Mouse (Mus musculus) hindbrain, embryonic 14.5 days (tissue): Measurements from ENCODE around the gene Tra2b. TPM values are rescaled to one million over a fixed set of nuclear protein-coding genes. Genes with fewer than 3 reads are reported as not detected.
"Not testable (repeated sequence)": the region's sequence is repeated elsewhere in the genome, so short reads cannot be mapped to it uniquely, and the experiment has no call there.

ENCODE experiments used
- ATAC-seq: fragments of 200-750 bp; cut with Nextera tagmentation; 2 replicates; pipeline ENCODE4 v1.8.0; 2017; ENCODE audit warnings: moderate number of reproducible peaks, mild to moderate bottlenecking, moderate TSS enrichment, moderate library complexity; ENCODE audit not compliant: low FRiP score
- DNase-seq: peaks from one replicate; pipeline ENCODE4 v3.0.0-alpha.2; 2015; ENCODE audit warnings: low spot score
- H3K27ac ChIP-seq: fragments of 300-500 bp; sonication (generic); 2 replicates; pipeline ENCODE4 v1.5.1; 2014; ENCODE audit warnings: mild to moderate bottlenecking, moderate library complexity
- H3K27me3 ChIP-seq: fragments of 300-500 bp; sonication (generic); 2 replicates; pipeline ENCODE4 v1.6.1; 2014; ENCODE audit warnings: mild to moderate bottlenecking, low read length, mixed read lengths; ENCODE audit not compliant: control insufficient read depth, insufficient read depth
- H3K36me3 ChIP-seq: fragments of 300-500 bp; sonication (generic); replicated peaks from 2 replicates; pipeline ENCODE4 v1.6.1; 2014; ENCODE audit not compliant: control insufficient read depth, insufficient read depth
- H3K4me1 ChIP-seq: fragments of 300-500 bp; sonication (generic); replicated peaks from 2 replicates; pipeline ENCODE4 v1.6.1; 2014; ENCODE audit warnings: antibody characterized with exemption, low read length, mixed read lengths; ENCODE audit not compliant: control insufficient read depth, insufficient read depth
- H3K4me2 ChIP-seq: fragments of 300-500 bp; sonication (generic); replicated peaks from 2 replicates; pipeline ENCODE4 v1.6.1; 2014; ENCODE audit warnings: mild to moderate bottlenecking, moderate library complexity
- H3K4me3 ChIP-seq: fragments of 300-500 bp; sonication (generic); replicated peaks from 2 replicates; pipeline ENCODE4 v1.5.1; 2014; ENCODE audit warnings: mild to moderate bottlenecking, low read length
- H3K9ac ChIP-seq: fragments of 300-500 bp; sonication (generic); 2 replicates; pipeline ENCODE4 v1.6.1; 2014
- H3K9me3 ChIP-seq: fragments of 300-500 bp; sonication (generic); 2 replicates; pipeline ENCODE4 v1.6.1; 2016; ENCODE audit warnings: low read length; ENCODE audit not compliant: control insufficient read depth
- WGBS: fragments of 180-500 bp; shearing (Covaris S2); extraction: QIAGEN DNeasy Blood & Tissue Kit; methylation state at CpG from one replicate; pipeline ENCODE4 v1.1.7; 2014; 5-methylcytosine and 5-hydroxymethylcytosine counted together
- polyA plus RNA-seq: library from polyadenylated mRNA; unstranded; fragments of >200 nt; fragmentation: Nextera tagmentation; extraction: Ambion mirVana; gene quantifications from 2 replicates; pipeline ENCODE4 v1.2.1, GENCODE M21; 2014

Gene Tra2b
- polyA plus RNA-seq, 1 experiment from 2014 or later: 222 TPM

- WGBS: 85% methylated on average over 6 of the region's 6 CpGs
- DNase-seq, H3K27ac ChIP-seq, H3K27me3 ChIP-seq, H3K4me2 ChIP-seq, H3K9ac ChIP-seq, H3K9me3 ChIP-seq, ATAC-seq, H3K4me3 ChIP-seq: not testable (repeated sequence)
- Histone ChIP-seq H3K4me1 (peaks cover 16% of the 10 kb centered on the region), H3K36me3 (peaks cover 68% of the 10 kb centered on the region)
Measured at GRCm38 (mm10) chr16:22252255-22252654, 13.6 kb downstream of the Tra2b start.

GRCm38 (mm10) chr16:22250307-22250706 is 15.5 kb downstream of the Tra2b start:
- H3K4me3 ChIP-seq: no peak overlapping the region
- ATAC-seq (no peak), DNase-seq (no peak)
- no peak overlapping the region for H3K4me2 ChIP-seq
- peaks cover 80% of the 10 kb centered on the region for H3K36me3 ChIP-seq
- no peak overlapping the region for H3K9ac ChIP-seq
- H3K27me3 ChIP-seq: no peaks in the 10 kb centered on the region
- H3K4me1 ChIP-seq: no peaks in the 10 kb centered on the region
- H3K9me3 ChIP-seq: no peaks in the 10 kb centered on the region
- no peak overlapping the region for H3K27ac ChIP-seq
- 97% methylated on average over 5 of the region's 5 CpGs for WGBS

- Histone ChIP-seq H3K36me3 (peaks cover 85% of the 10 kb centered on the region), H3K27ac (no peak overlapping the region)
Measured at GRCm38 (mm10) chr16:22249754-22250153, 16.1 kb downstream of the Tra2b start.

GRCm38 (mm10) chr16:22242239-22242866 is 23.5 kb downstream of the Tra2b start:
- Histone ChIP-seq H3K27ac (no peak overlapping the region), H3K4me2 (no peak overlapping the region), H3K9ac (no peak overlapping the region), H3K9me3 (no peaks in the 10 kb centered on the region), H3K36me3 (peaks cover 63% of the 10 kb centered on the region), H3K4me1 (no peaks in the 10 kb centered on the region), H3K4me3 (no peak overlapping the region), H3K27me3 (no peaks in the 10 kb centered on the region)
- DNase-seq: no peak
- WGBS: 94% methylated on average over 2 of the region's 2 CpGs
- no peak for ATAC-seq

More at GRCm38 (mm10) chr16:22249754-22250153, 16.1 kb downstream of the Tra2b start:
- WGBS: 96% methylated on average over 3 of the region's 3 CpGs
- no peak overlapping the region for H3K4me3 ChIP-seq
- no peak overlapping the region for H3K4me2 ChIP-seq
- no peaks in the 10 kb centered on the region for H3K27me3 ChIP-seq
- H3K4me1 ChIP-seq: no peaks in the 10 kb centered on the region
- ATAC-seq (no peak), DNase-seq (no peak)
- H3K9me3 ChIP-seq: no peaks in the 10 kb centered on the region
- H3K9ac ChIP-seq: no peak overlapping the region

- Histone ChIP-seq H3K4me1 (no peaks in the 10 kb centered on the region), H3K27me3 (no peaks in the 10 kb centered on the region), H3K9ac (no peak overlapping the region), H3K36me3 (peaks cover 58% of the 10 kb centered on the region), H3K4me2 (no peak overlapping the region), H3K9me3 (no peaks in the 10 kb centered on the region), H3K27ac (no peak overlapping the region), H3K4me3 (no peak overlapping the region)
- no peak for ATAC-seq
- WGBS: 83% methylated on average over 6 of the region's 6 CpGs
- DNase-seq: no peak
Measured at GRCm38 (mm10) chr16:22241376-22242238, 24.2 kb downstream of the Tra2b start.

- no peak for DNase-seq
- no peaks in the 10 kb centered on the region for H3K4me1 ChIP-seq
- no peak overlapping the region for H3K4me2 ChIP-seq
- no peaks in the 10 kb centered on the region for H3K9me3 ChIP-seq
- H3K27me3 ChIP-seq: no peaks in the 10 kb centered on the region
- H3K36me3 ChIP-seq: peaks cover 56% of the 10 kb centered on the region
- H3K27ac ChIP-seq: no peak overlapping the region
- no peak for ATAC-seq
- no peak overlapping the region for H3K4me3 ChIP-seq
- 92% methylated on average over 5 of the region's 5 CpGs for WGBS
- H3K9ac ChIP-seq: no peak overlapping the region
Measured at GRCm38 (mm10) chr16:22240856-22241255, 24.9 kb downstream of the Tra2b start.

- Histone ChIP-seq H3K27me3 (no peaks in the 10 kb centered on the region), H3K9ac (no peak overlapping the region), H3K36me3 (peaks cover 47% of the 10 kb centered on the region), H3K27ac (no peak overlapping the region), H3K4me3 (no peak overlapping the region), H3K4me1 (no peaks in the 10 kb centered on the region), H3K9me3 (no peaks in the 10 kb centered on the region), H3K4me2 (no peak overlapping the region)
- DNase-seq (no peak), ATAC-seq (no peak)
- WGBS: 79% methylated on average over 2 of the region's 2 CpGs
Measured at GRCm38 (mm10) chr16:22239978-22240377, 25.8 kb downstream of the Tra2b start.

GRCm38 (mm10) chr16:22238928-22239620 is 26.7 kb downstream of the Tra2b start:
- Histone ChIP-seq H3K27ac (no peak overlapping the region), H3K4me2 (no peak overlapping the region), H3K4me3 (no peak overlapping the region), H3K36me3 (peaks cover 38% of the 10 kb centered on the region), H3K27me3 (no peaks in the 10 kb centered on the region), H3K4me1 (no peaks in the 10 kb centered on the region), H3K9me3 (no peaks in the 10 kb centered on the region), H3K9ac (no peak overlapping the region)
- WGBS: 82% methylated on average over 4 of the region's 4 CpGs
- DNase-seq (no peak), ATAC-seq (0 out of 2 replicates have a peak, but pooled peaks have one; percentile 9)

GRCm38 (mm10) chr16:22238402-22238801 is 27.4 kb downstream of the Tra2b start:
- not testable (repeated sequence) for ATAC-seq, H3K27ac ChIP-seq, H3K27me3 ChIP-seq, H3K9ac ChIP-seq, H3K4me1 ChIP-seq, H3K9me3 ChIP-seq, H3K4me3 ChIP-seq, H3K4me2 ChIP-seq, DNase-seq
- H3K36me3 ChIP-seq: peaks cover 31% of the 10 kb centered on the region
- 91% methylated on average over 4 of the region's 4 CpGs for WGBS
